9 mouse cellular contexts compared by ENCODE assay signal in the genomic region with DNA sequence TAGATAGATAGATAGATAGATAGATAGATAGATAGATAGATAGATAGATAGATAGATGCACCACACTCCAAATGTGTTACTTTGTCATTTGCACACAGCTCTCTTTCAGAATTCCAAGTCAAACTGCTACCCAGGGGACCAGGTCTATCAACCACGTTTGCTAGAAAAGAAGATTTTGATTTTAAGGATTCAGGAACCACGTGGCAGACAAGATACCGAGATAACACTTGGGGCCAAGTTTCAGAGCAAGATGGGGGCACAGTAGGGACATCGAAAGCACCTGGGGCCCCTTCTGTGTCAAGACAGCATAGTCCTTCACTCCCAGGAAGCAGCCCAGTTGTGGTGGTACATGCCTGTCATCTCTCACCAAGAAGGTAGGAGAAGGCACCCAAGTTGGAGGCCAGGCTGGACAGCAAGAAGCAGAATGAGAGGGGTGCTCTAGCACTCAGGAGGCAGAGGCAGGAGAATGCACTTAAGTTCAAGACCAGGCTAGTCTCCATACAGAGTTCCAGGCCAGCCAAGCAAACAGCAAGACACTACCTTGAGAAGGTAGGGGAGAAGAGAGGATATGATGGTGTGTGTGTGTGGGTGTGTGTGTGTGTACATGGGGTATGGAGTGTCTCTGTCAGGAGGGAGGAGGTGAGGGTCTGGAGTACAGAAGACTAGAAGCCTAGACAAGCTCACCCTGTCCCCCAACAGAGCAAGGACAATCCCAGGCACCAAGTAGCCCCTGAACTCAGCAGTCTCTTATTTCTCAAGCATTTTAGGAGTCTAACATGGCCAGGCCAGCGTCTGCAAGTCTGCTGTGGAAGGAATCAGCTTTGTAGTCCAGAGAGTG. TPM values are rescaled to one million over a fixed set of nuclear protein-coding genes. Genes with fewer than 3 reads are reported as not detected.
DNase-seq lines count a peak whose midpoint lies in the region; ATAC-seq and TF ChIP-seq lines count a peak whose summit lies in the region.
"Had no signal": no experiment of that assay in that cellular context is flagged by ENCODE, and none has a peak within 500 bp of the region (broad histone marks: within the 10 kb centered on the region; RNA-seq: fewer than 3 reads in every experiment).

No protein-coding gene starts in this region.

- H3K36me3 ChIP-seq in heart, embryonic 13.5 days, result no peaks in the 10 kb centered on the region
- H3K36me3 ChIP-seq in lung, postnatal 0 days (ENCODE audit: insufficient read depth, low read length), result no peaks in the 10 kb centered on the region
- H3K36me3 ChIP-seq in embryonic facial prominence, embryonic 15.5 days, result no peaks in the 10 kb centered on the region
- no peaks in the 10 kb centered on the region for H3K36me3 ChIP-seq in small intestine, adult 2 months (ENCODE audit: control insufficient read depth, insufficient read depth, low read length)
- no peaks in the 10 kb centered on the region for H3K36me3 ChIP-seq in hindbrain, postnatal 0 days (ENCODE audit: insufficient read depth, low read length)

- TF ChIP-seq POLR2A in lung, adult 2 months (IDR thresholded peaks at IDR 0.05; ENCODE audit: borderline replicate concordance, extremely low read depth, low read depth, low read length), result no peak
- no peak for TF ChIP-seq POLR2A in small intestine, adult 2 months (IDR thresholded peaks at IDR 0.05; ENCODE audit: low read depth, low read length)

- ATAC-seq in heart, embryonic 13.5 days (ENCODE audit: extremely low read depth, insufficient number of reproducible peaks, low FRiP score, low TSS enrichment), result no peak
- ATAC-seq in lung, postnatal 0 days, result no peak
- ATAC-seq in embryonic facial prominence, embryonic 15.5 days (ENCODE audit: insufficient number of reproducible peaks, low FRiP score, low TSS enrichment, low read depth), result no peak
- no peak for ATAC-seq in hindbrain, postnatal 0 days

- peaks cover 97% of the 10 kb centered on the region for H3K4me1 ChIP-seq in heart, embryonic 13.5 days
- H3K4me1 ChIP-seq in lung, postnatal 0 days (ENCODE audit: insufficient read depth, low read depth, low read length), result peaks cover 48% of the 10 kb centered on the region
- H3K4me1 ChIP-seq in lung, adult 2 months (ENCODE audit: control insufficient read depth, insufficient read depth, low read length), result peaks cover 54% of the 10 kb centered on the region
- peaks cover 74% of the 10 kb centered on the region for H3K4me1 ChIP-seq in embryonic facial prominence, embryonic 15.5 days
- peaks cover 65% of the 10 kb centered on the region for H3K4me1 ChIP-seq in small intestine, adult 2 months (ENCODE audit: control insufficient read depth, insufficient read depth, insufficient read length, low read length)
- H3K4me1 ChIP-seq in hindbrain, postnatal 0 days (ENCODE audit: insufficient read depth, low read length), result 0 out of 2 replicates have a peak, but pooled peaks cover 14% of the 10 kb centered on the region

- no peaks in the 10 kb centered on the region for H3K27me3 ChIP-seq in heart, embryonic 13.5 days (replicated peaks)
- no peaks in the 10 kb centered on the region for H3K27me3 ChIP-seq in lung, postnatal 0 days (replicated peaks; ENCODE audit: insufficient read depth, low read length)
- H3K27me3 ChIP-seq in embryonic facial prominence, embryonic 15.5 days, result no peaks in the 10 kb centered on the region
- no peaks in the 10 kb centered on the region for H3K27me3 ChIP-seq in small intestine, adult 2 months (ENCODE audit: control insufficient read depth, insufficient read depth, low read length)
- no peaks in the 10 kb centered on the region for H3K27me3 ChIP-seq in hindbrain, postnatal 0 days (ENCODE audit: insufficient read depth, low read length)

- no peak for TF ChIP-seq EP300 in lung, postnatal 0 days (IDR thresholded peaks at IDR 0.05)

- TF ChIP-seq CTCF in lung, postnatal 0 days (IDR thresholded peaks at IDR 0.05), result no peak
- no peak for TF ChIP-seq CTCF in lung, adult 2 months (IDR thresholded peaks at IDR 0.05; ENCODE audit: insufficient read depth, low read length)
- TF ChIP-seq CTCF in small intestine, adult 2 months (IDR thresholded peaks at IDR 0.05; ENCODE audit: extremely low read depth, insufficient read length, insufficient replicate concordance, low read depth, low read length), result no peak
- TF ChIP-seq CTCF in hindbrain, postnatal 0 days (IDR thresholded peaks at IDR 0.05; ENCODE audit: low read depth), result no peak

- WGBS in heart, embryonic 13.5 days, result 75% methylated on average over 5 of the region's 5 CpGs
- WGBS in lung, postnatal 0 days, result 77% methylated on average over 5 of the region's 5 CpGs
- WGBS in lung, adult 2 months, result 84% methylated on average over 5 of the region's 5 CpGs
- WGBS in embryonic facial prominence, embryonic 15.5 days, result 74% methylated on average over 5 of the region's 5 CpGs
- WGBS in small intestine, adult 2 months, result 78% methylated on average over 5 of the region's 5 CpGs
- 83% methylated on average over 5 of the region's 5 CpGs for WGBS in hindbrain, postnatal 0 days

- no peak overlapping the region for H3K4me2 ChIP-seq in heart, embryonic 13.5 days
- no peak overlapping the region for H3K4me2 ChIP-seq in lung, postnatal 0 days (replicated peaks; ENCODE audit: low read depth, low read length)
- H3K4me2 ChIP-seq in embryonic facial prominence, embryonic 15.5 days (replicated peaks), result no peak overlapping the region
- no peak overlapping the region for H3K4me2 ChIP-seq in hindbrain, postnatal 0 days (ENCODE audit: low read depth, low read length)

- no peak for DNase-seq in heart, adult 11 months
- no peak for DNase-seq in lung, postnatal 0 days (ENCODE audit: low spot score)
- DNase-seq in lung, adult 2 months, result no peak
- no peak for DNase-seq in hindbrain, postnatal 0 days (ENCODE audit: low spot score)
- no peak for DNase-seq in urinary bladder, postnatal 36 days (ENCODE audit: low spot score in 2 of 2)
- DNase-seq: kidney, adult 18-20 months had no signal

- no peak overlapping the region for H3K9ac ChIP-seq in heart, embryonic 13.5 days
- no peak overlapping the region for H3K9ac ChIP-seq in lung, postnatal 0 days (replicated peaks; ENCODE audit: low read depth)
- no peak overlapping the region for H3K9ac ChIP-seq in embryonic facial prominence, embryonic 15.5 days
- H3K9ac ChIP-seq in hindbrain, postnatal 0 days (replicated peaks; ENCODE audit: low read length), result no peak overlapping the region

- no peak overlapping the region for H3K4me3 ChIP-seq in heart, embryonic 13.5 days
- H3K4me3 ChIP-seq in lung, postnatal 0 days (ENCODE audit: low read depth, low read length), result no peak overlapping the region
- H3K4me3 ChIP-seq in lung, adult 2 months (replicated peaks; ENCODE audit: extremely low read depth, low read depth, low read length), result no peak overlapping the region
- no peak overlapping the region for H3K4me3 ChIP-seq in embryonic facial prominence, embryonic 15.5 days (replicated peaks)
- no peak overlapping the region for H3K4me3 ChIP-seq in small intestine, adult 2 months (ENCODE audit: low read depth, low read length)
- H3K4me3 ChIP-seq in hindbrain, postnatal 0 days (ENCODE audit: low read length), result no peak overlapping the region

- H3K9me3 ChIP-seq in heart, embryonic 13.5 days, result no peaks in the 10 kb centered on the region
- H3K9me3 ChIP-seq in lung, postnatal 0 days (ENCODE audit: low read length), result no peaks in the 10 kb centered on the region
- H3K9me3 ChIP-seq in embryonic facial prominence, embryonic 15.5 days (replicated peaks), result no peaks in the 10 kb centered on the region
- no peaks in the 10 kb centered on the region for H3K9me3 ChIP-seq in hindbrain, postnatal 0 days (ENCODE audit: low read length)

- peak overlapping the region; percentile 85 for H3K27ac ChIP-seq in heart, embryonic 13.5 days (replicated peaks)
- H3K27ac ChIP-seq in lung, postnatal 0 days (ENCODE audit: low read length), result peak overlapping the region; percentile 85; the same call in 1 of the 2 replicates
- H3K27ac ChIP-seq in embryonic facial prominence, embryonic 15.5 days (replicated peaks), result peak overlapping the region; percentile 81
- peak overlapping the region; percentile 17 for H3K27ac ChIP-seq in small intestine, adult 2 months (ENCODE audit: insufficient read depth, low read depth, low read length)
- H3K27ac ChIP-seq in hindbrain, postnatal 0 days, result no peak overlapping the region

RNA-seq across cellular contexts. Expression of a gene that starts 42.8 kb away (rescaled TPM):
- polyA plus RNA-seq in heart, embryonic 13.5 days (2015; fragmentation: Nextera tagmentation; extraction: Ambion mirVana), result 5.6 and 6.2 TPM in 2 replicates
- polyA plus RNA-seq in lung, postnatal 0 days (2015; fragmentation: Nextera tagmentation; extraction: Ambion mirVana), result 15.6 and 17.5 TPM in 2 replicates
- polyA plus RNA-seq in lung, adult 2 months (2012; rRNA removed), result 101 and 187 TPM in 2 replicates
- 22.8 and 23.1 TPM in 2 replicates for polyA plus RNA-seq in embryonic facial prominence, embryonic 15.5 days (2015; fragmentation: Nextera tagmentation; extraction: Ambion mirVana)
- 124 and 220 TPM in 2 replicates for polyA plus RNA-seq in small intestine, adult 2 months (2012; rRNA removed)
- 13.3 and 16.7 TPM in 2 replicates for total RNA-seq in hindbrain, postnatal 0 days (2014; rRNA removed)
- polyA plus RNA-seq in hindbrain, postnatal 0 days (2015; fragmentation: Nextera tagmentation; extraction: Ambion mirVana), result 5.4 and 5.5 TPM in 2 replicates
